Mouse (Mus musculus) neural tube, embryonic 13.5 days (tissue): ENCODE measurements around the gene Gm9821. TPM values are rescaled to one million over a fixed set of nuclear protein-coding genes. Genes with fewer than 3 reads are reported as not detected.

Source experiments
- ATAC-seq: fragments of 200-750 bp; cut with Nextera tagmentation; 2 replicates; pipeline ENCODE4 v1.8.0; 2017; ENCODE audit warnings: low read depth, mild to moderate bottlenecking, moderate TSS enrichment, moderate library complexity
- H3K27ac ChIP-seq: fragments of 300-500 bp; sonication (generic); replicated peaks from 2 replicates; pipeline ENCODE4 v1.5.1; 2015; ENCODE audit warnings: moderate library complexity, mild to moderate bottlenecking, inconsistent platforms
- H3K27me3 ChIP-seq: fragments of 300-500 bp; sonication (generic); 2 replicates; pipeline ENCODE4 v1.6.1; 2015; ENCODE audit warnings: mild to moderate bottlenecking, inconsistent platforms
- H3K36me3 ChIP-seq: fragments of 300-500 bp; sonication (generic); 2 replicates; pipeline ENCODE4 v1.6.1; 2015; ENCODE audit warnings: mild to moderate bottlenecking, inconsistent platforms
- H3K4me1 ChIP-seq: fragments of 300-500 bp; sonication (generic); replicated peaks from 2 replicates; pipeline ENCODE4 v1.6.1; 2015; ENCODE audit warnings: inconsistent platforms
- H3K4me2 ChIP-seq: fragments of 300-500 bp; sonication (generic); 2 replicates; pipeline ENCODE4 v1.6.1; 2015; ENCODE audit warnings: inconsistent platforms, mild to moderate bottlenecking, moderate library complexity
- H3K4me3 ChIP-seq: fragments of 300-500 bp; sonication (generic); 2 replicates; pipeline ENCODE4 v1.5.1; 2015; ENCODE audit warnings: mild to moderate bottlenecking, inconsistent platforms
- H3K9ac ChIP-seq: fragments of 300-500 bp; sonication (generic); 2 replicates; pipeline ENCODE4 v1.6.1; 2015; ENCODE audit warnings: moderate library complexity, mild to moderate bottlenecking, inconsistent platforms
- H3K9me3 ChIP-seq: fragments of 300-500 bp; sonication (generic); 2 replicates; pipeline ENCODE4 v1.6.1; 2016; ENCODE audit warnings: inconsistent platforms
- WGBS: fragments of 180-500 bp; shearing (Covaris S2); methylation state at CpG from one replicate; pipeline ENCODE4 v1.1.7; 2015; 5-methylcytosine and 5-hydroxymethylcytosine counted together
- polyA plus RNA-seq: library from polyadenylated mRNA; unstranded; fragments of >200 nt; fragmentation: Nextera tagmentation; extraction: Ambion mirVana; gene quantifications from 2 replicates; pipeline ENCODE4 v1.2.1, GENCODE M21; 2015

Gene Gm9821
- polyA plus RNA-seq, 1 experiment from 2014 or later, result 0.22 TPM

GRCm38 (mm10) chr2:91936154-91936553 is 9.3 kb upstream of the Gm9821 start:
- no peak overlapping the region for H3K27ac ChIP-seq
- H3K9me3 ChIP-seq, result no peaks in the 10 kb centered on the region
- H3K36me3 ChIP-seq, result peaks cover 72% of the 10 kb centered on the region
- peaks cover 24% of the 10 kb centered on the region for H3K4me1 ChIP-seq
- no peak overlapping the region for H3K4me2 ChIP-seq
- H3K27me3 ChIP-seq, result no peaks in the 10 kb centered on the region
- no peak overlapping the region for H3K4me3 ChIP-seq
- ATAC-seq, result no peak
- WGBS, result 92% methylated on average over 7 of the region's 7 CpGs
- H3K9ac ChIP-seq, result no peak overlapping the region

DNA sequence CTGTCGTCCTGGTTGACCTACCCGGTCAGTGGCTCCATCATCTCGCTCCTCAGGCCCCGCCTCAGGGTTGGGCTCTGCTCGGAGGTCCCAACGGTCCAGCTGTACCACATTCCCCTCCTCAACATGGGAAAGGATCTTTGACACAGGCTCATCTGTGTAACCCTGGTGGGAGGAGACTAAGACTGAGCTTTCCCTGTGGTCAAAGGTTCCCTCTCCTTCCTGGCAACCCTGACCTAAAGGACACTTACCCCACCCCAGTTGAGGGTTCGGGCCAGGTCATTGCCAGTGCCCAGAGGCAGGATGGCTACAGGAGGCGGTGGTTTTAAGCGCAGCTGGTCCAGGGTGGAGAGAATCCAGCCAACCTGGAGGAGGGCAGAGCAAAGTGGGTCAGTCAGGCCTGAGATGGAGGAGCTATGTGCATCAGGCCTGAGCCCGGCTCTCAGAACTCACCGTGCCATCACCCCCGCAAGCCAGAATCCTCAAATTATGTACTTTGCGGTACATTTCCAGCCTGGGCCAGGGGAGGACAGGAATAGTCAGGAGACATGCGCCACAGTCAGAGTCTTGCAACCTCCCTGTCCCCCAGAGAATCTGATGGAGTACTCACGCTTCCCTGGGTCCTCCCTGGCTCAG is 6.1 kb upstream of the Gm9821 start:
- Histone ChIP-seq H3K4me3 (no peak overlapping the region), H3K4me2 (no peak overlapping the region), H3K27me3 (no peaks in the 10 kb centered on the region), H3K9ac (no peak overlapping the region), H3K27ac (no peak overlapping the region), H3K9me3 (no peaks in the 10 kb centered on the region), H3K36me3 (peaks cover 64% of the 10 kb centered on the region), H3K4me1 (peaks cover 2% of the 10 kb centered on the region)
- 77% methylated on average over 15 of the region's 15 CpGs for WGBS
- no peak for ATAC-seq

DNA sequence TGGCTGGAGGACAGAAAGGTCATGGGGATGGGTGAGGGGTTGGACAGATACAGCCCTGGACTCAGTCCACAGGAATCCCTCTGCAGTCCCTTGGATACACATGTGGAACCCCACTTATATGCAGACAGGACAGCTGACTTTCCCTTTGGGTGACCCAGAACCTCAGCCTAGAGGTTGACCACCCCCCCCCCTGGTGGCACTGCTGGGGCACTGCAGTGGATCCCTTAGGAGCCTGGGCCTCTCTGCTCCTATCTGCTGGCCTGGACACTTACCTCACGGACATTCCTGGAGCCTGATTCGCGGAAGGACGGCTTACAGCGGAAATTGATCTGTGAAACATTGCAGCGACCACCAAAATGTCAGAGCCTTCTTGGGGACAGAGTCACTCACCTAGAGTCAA is 3.1 kb upstream of the Gm9821 start:
- no peak overlapping the region for H3K4me2 ChIP-seq
- no peak overlapping the region for H3K9ac ChIP-seq
- no peak for ATAC-seq
- no peaks in the 10 kb centered on the region for H3K9me3 ChIP-seq
- peaks cover 27% of the 10 kb centered on the region for H3K4me1 ChIP-seq
- H3K4me3 ChIP-seq, result no peak overlapping the region
- H3K27ac ChIP-seq, result no peak overlapping the region
- H3K27me3 ChIP-seq, result no peaks in the 10 kb centered on the region
- WGBS, result 76% methylated on average over 6 of the region's 6 CpGs
- peaks cover 35% of the 10 kb centered on the region for H3K36me3 ChIP-seq

- H3K9me3 ChIP-seq, result no peaks in the 10 kb centered on the region
- no peak overlapping the region for H3K4me3 ChIP-seq
- H3K27me3 ChIP-seq, result no peaks in the 10 kb centered on the region
- no peak overlapping the region for H3K27ac ChIP-seq
- peaks cover 47% of the 10 kb centered on the region for H3K4me1 ChIP-seq
- WGBS, result 49% methylated on average over 13 of the region's 13 CpGs
- peak; percentile 80 for ATAC-seq
- peaks cover 15% of the 10 kb centered on the region for H3K36me3 ChIP-seq
- peak overlapping the region; percentile 49 for H3K9ac ChIP-seq
- no peak overlapping the region for H3K4me2 ChIP-seq
Measured at GRCm38 (mm10) chr2:91944170-91944950, 1.1 kb upstream of the Gm9821 start.

DNA sequence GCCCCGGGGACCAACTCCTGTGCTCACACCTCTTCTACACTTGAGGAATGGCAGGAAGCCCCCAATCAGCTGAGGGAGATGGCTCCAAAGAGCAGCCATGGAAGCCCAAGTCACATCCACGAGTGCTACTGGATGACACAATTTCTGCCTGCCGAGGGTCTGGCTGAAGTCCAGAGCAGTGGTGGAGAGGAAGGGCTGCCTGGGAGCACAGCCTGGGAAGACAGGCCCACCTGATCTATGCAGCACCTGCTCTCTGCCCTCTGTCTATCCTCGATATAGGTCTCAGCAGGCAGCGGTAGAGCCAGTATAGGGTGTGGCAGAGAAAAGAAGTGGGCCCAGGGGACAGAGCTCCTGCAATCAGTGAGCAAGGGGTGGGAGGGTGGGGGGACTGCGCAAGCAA is 1.3 kb downstream of the Gm9821 start:
- no peak for ATAC-seq
- H3K4me2 ChIP-seq, result no peak overlapping the region
- H3K9ac ChIP-seq, result 0 out of 2 replicates have a peak overlapping the region, but pooled peaks have one; percentile 38
- no peaks in the 10 kb centered on the region for H3K9me3 ChIP-seq
- no peak overlapping the region for H3K4me3 ChIP-seq
- H3K4me1 ChIP-seq, result peaks cover 62% of the 10 kb centered on the region
- 48% methylated on average over 6 of the region's 6 CpGs for WGBS
- H3K27ac ChIP-seq, result peak overlapping the region; percentile 76; the same call in 1 of the 2 replicates
- H3K36me3 ChIP-seq, result no peaks in the 10 kb centered on the region
- no peaks in the 10 kb centered on the region for H3K27me3 ChIP-seq

DNA sequence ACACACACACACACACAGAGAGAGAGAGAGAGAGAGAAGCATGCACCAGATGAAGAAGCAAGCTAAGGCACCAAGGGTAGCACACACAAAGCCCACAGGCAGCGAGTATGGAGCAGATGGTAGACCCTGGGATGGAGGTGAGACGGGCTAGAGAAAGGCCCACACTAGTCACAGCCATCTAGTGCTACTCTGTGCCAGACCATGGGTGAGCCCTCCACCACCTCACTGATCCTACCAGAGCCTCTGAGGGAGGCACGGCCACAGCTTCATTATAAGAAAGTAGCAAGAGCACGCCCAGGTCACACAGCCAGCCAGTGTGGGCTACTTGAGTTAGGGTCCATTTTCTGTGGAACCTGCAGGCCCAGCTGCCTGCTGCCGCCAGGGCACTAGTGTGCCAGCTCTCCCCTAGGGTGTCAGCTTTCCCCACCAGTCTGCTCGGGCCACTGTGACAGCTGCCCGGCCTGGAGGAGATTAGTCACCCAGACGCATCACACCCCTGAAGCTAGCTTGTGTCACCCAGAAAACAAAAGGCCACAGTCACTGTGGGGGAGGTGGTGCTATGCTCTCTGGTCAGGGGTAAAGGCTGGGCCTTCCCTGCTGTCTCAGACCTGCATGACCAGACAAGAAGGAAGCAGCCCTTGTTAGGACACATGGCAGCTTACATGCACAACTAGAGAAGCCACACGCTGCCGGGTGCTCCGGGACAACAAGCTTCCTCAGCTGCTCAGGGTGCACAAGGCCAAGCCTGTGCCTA is 2.1 kb downstream of the Gm9821 start:
- Histone ChIP-seq H3K4me3 (no peak overlapping the region), H3K4me1 (peaks cover 62% of the 10 kb centered on the region), H3K4me2 (no peak overlapping the region), H3K9me3 (no peaks in the 10 kb centered on the region), H3K9ac (0 out of 2 replicates have a peak overlapping the region, but pooled peaks have one; percentile 38), H3K36me3 (no peaks in the 10 kb centered on the region), H3K27ac (peak overlapping the region; percentile 76), H3K27me3 (no peaks in the 10 kb centered on the region)
- no peak for ATAC-seq
- WGBS, result 49% methylated on average over 11 of the region's 11 CpGs

DNA sequence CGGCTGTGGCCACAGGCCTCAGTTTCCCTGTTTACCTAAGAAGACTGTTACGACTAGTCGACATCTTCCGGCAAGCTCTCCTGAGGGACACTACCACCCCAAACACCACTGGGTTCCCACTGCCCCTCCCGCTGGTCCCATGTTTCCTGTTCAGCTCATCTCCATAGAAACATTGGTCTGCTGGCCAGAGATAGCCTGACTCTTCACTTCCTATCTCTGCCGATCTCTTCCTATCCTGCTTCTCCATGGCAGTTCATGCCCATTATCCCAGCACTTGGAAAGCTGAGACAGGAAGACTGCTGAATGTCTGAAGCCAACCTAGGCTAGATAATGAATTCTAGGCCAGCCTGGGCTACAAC is 2.6 kb downstream of the Gm9821 start:
- Histone ChIP-seq H3K9me3 (no peaks in the 10 kb centered on the region), H3K4me2 (no peak overlapping the region), H3K27ac (peak overlapping the region; percentile 76), H3K4me1 (peaks cover 62% of the 10 kb centered on the region), H3K36me3 (no peaks in the 10 kb centered on the region), H3K9ac (no peak overlapping the region), H3K27me3 (no peaks in the 10 kb centered on the region), H3K4me3 (no peak overlapping the region)
- WGBS, result 75% methylated on average over 6 of the region's 6 CpGs
- ATAC-seq, result no peak

- no peak overlapping the region for H3K9ac ChIP-seq
- ATAC-seq, result no peak
- no peaks in the 10 kb centered on the region for H3K27me3 ChIP-seq
- H3K36me3 ChIP-seq, result no peaks in the 10 kb centered on the region
- 62% methylated on average over 3 of the region's 3 CpGs for WGBS
- H3K27ac ChIP-seq, result no peak overlapping the region
- no peak overlapping the region for H3K4me3 ChIP-seq
- no peaks in the 10 kb centered on the region for H3K9me3 ChIP-seq
- H3K4me1 ChIP-seq, result peaks cover 68% of the 10 kb centered on the region
- H3K4me2 ChIP-seq, result no peak overlapping the region
Measured at GRCm38 (mm10) chr2:91948792-91949241, 3.3 kb downstream of the Gm9821 start.

DNA sequence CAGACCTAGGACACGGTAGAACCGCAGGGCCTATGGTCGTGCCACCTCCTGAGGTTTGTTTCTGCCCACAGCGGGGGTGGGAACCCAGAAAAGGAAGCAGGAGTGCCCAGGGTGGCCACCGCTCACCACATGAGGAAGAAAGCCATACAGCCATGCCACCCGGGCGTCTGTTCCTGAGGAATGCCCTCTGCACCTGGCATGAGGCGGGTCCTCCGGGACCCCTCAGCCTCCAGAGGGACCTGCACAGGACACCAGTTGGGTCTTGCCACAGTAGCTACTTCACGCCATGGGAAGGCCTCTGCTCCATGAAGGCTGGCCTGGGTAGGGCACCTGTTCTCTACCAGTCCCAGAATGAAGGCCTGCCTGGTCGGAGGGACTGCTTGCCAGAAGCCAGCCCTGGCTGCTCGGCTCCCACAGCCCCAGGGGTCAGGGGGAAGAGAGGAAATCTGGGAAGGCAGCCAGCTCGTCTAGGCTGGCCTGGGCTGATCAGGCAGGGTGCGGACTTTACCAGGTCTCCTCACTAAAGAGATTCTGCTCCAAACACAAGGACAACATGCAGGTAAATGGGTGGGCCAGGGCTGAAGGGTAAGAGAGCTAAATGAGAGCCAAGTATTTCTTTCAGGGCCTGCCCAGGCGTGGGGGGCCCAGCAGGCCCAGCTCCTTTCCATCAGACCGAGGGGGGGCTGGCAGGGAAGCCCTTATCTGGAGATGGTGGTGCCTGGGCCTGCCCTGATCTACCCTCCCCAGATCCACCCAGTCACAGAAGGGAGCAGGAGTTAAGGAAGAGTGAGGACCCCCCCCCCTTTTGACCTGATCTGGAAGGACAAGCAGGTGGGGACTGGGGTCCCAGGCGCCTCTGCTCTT is 4.1 kb downstream of the Gm9821 start:
- H3K36me3 ChIP-seq, result no peaks in the 10 kb centered on the region
- H3K4me1 ChIP-seq, result peaks cover 71% of the 10 kb centered on the region
- ATAC-seq, result peak; percentile 22; the same call in 1 of the 2 replicates
- 0 out of 2 replicates have a peak overlapping the region, but pooled peaks have one; percentile 6 for H3K4me3 ChIP-seq
- peak overlapping the region; percentile 42 for H3K4me2 ChIP-seq
- H3K9ac ChIP-seq, result peak overlapping the region; percentile 62
- H3K27ac ChIP-seq, result peak overlapping the region; percentile 76
- 63% methylated on average over 17 of the region's 17 CpGs for WGBS
- H3K9me3 ChIP-seq, result no peaks in the 10 kb centered on the region
- H3K27me3 ChIP-seq, result no peaks in the 10 kb centered on the region

- Histone ChIP-seq H3K4me2 (peak overlapping the region; percentile 42), H3K4me1 (peaks cover 73% of the 10 kb centered on the region), H3K27me3 (no peaks in the 10 kb centered on the region), H3K9me3 (no peaks in the 10 kb centered on the region), H3K4me3 (0 out of 2 replicates have a peak overlapping the region, but pooled peaks have one; percentile 6), H3K36me3 (no peaks in the 10 kb centered on the region), H3K27ac (peak overlapping the region; percentile 76), H3K9ac (peak overlapping the region; percentile 62)
- WGBS, result 12% methylated on average over 15 of the region's 15 CpGs
- peak; percentile 41 for ATAC-seq
Measured at GRCm38 (mm10) chr2:91950275-91951085, 5.0 kb downstream of the Gm9821 start.

DNA sequence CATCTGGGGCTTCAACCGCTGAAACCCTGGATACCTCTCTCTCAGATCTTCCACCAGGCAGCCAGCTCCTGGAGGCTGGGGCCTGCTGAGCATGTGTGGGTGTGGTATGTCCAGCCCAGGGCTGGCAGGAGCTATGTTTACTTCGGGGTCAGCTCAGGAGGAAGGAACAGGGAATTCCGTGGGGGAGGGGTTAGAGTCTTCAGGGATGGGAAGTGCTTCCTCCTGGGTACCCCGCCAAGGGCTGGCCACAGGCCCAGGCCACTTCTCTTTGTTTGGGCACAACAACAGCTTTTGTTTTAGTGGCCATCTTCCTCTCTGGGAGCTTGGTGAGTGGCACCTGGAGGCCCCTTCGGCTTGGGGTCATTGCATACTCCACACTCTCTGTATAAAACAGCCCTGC is 8.3 kb downstream of the Gm9821 start:
- ATAC-seq, result no peak
- no peak overlapping the region for H3K4me3 ChIP-seq
- WGBS, result 22% methylated on average over 5 of the region's 5 CpGs
- peaks cover 61% of the 10 kb centered on the region for H3K4me1 ChIP-seq
- no peaks in the 10 kb centered on the region for H3K9me3 ChIP-seq
- no peak overlapping the region for H3K9ac ChIP-seq
- H3K27ac ChIP-seq, result peak overlapping the region; percentile 28
- H3K4me2 ChIP-seq, result no peak overlapping the region
- no peaks in the 10 kb centered on the region for H3K36me3 ChIP-seq
- H3K27me3 ChIP-seq, result no peaks in the 10 kb centered on the region
